Mouse (Mus musculus) layer of hippocampus, adult 18-20 months (tissue): Measurements from ENCODE around the gene Pdpn. TPM values are rescaled to one million over a fixed set of nuclear protein-coding genes. Genes with fewer than 3 reads are reported as not detected.
A peak's percentile ranks its signal among the peaks of the same experiment; 100 is the strongest.

ENCODE experiments used
- DNase-seq, 2 experiments: peaks; one replicate each; pipeline ENCODE4 v3.0.0; 2022; ENCODE audit warnings: low spot score in 2 of 2
- total RNA-seq, 2 experiments: library from RNA; stranded (reverse); gene quantifications; 2 replicates each; pipeline ENCODE4 v1.2.3; 2021

Pdpn gene
- total RNA-seq, 2 experiments from 2014 or later: 18.9 to 20.0 TPM

DNA sequence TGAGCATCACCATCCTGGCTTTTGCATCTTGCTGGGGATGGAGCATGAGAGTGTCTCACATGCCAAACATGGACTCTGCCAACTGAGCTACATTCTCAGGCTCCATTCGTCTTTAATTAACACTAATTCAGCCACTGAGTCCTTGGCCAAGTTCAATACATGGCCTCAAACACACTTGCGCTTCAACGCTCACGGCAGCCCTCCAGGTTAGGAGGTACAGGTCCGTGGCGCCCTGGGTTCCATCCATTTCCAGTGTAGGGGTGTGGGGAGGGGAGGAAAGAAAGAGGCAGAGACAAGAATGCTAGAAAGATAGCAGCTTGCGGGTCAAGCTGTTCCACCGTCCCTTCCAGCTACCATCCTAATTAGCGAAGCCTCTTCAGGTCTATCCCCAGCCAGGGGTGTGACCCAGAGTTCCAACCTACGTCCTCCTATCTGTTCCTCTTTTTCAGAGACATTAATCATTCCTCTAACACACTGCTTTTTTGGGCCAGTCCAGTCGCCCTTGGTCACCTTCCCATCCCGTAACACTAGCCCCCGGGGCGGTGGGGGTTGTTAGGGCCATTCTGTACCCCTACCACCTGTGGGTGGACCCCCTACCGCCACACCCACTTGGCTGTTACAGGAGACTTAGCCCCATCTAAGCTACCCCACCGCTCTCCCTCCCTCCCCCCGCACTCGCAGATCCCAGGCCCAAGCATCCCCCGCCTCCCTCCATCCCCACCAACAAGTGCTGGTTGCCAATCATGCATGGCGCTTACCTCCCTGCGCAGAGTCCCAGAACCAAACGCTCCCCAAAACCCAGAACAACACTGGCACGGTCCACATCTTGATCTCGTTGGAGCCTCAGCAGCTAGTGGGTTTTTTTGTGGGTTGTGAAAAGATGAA lies 691 bp downstream of the Pdpn start:
- no peak for DNase-seq

DNA sequence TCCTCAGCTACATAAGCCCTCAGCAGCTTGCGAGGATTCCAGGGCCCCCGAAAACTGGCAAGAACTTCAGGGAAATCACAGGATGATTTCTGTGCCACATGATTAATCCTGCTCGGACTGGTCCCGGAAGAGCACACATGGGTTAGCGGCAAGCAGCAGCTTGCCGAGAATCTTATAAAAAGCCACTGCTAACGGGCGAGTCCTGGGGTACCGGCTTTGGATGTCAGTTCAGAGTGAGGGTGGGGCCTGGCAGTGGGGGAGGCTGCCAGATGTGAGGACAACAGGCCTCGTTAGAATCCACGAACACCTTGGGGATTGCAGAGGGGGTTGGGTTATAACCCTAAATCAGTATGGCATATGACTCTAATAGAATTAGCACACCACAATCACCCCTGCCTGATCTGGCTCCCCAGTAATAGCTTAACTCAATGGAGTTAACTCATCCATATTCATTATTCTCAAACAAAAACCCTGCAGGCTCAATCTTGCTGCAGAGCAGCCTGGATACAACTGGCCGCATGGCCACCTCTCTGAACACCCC lies 2.3 kb downstream of the Pdpn start:
- DNase-seq: no peak

DNA sequence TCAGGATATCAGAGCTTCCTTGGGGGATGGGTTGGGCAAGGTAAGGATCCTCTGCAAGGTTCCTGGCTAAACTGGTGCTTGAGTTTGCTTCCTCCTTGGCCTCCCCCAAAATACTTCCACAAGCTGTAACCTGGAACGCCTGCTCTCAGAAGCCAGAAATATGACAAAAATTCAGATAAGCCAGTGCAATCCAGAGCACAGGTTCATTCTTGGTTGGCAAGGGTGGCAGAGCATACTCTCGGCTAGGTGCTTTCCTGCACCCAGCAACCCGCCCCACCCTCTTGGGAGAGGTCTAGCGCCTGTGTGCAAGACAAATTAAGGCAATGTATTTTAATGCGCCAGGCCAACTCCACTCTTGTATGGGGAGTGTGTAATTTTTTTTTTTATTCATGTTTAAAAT lies 3.2 kb downstream of the Pdpn start:
- DNase-seq: no peak

DNA sequence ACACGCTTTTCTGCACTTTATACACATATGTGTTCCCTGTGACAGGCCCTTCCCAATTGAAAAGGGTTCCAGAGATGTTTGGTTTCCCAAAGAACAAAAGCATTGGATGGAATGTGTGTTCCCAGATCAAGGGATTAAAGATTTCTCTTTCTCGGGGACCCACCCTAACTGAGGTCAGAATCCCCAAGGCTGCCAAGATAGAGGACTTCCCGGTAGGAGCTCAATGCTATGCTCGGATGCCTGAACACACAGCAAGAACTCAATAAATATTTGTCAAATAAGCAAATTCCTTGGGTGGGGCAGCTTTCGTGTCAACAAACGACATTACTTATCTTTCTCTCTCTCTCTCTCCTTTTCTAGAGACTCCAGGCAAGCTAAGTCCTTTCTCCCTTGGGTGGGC lies 5.0 kb downstream of the Pdpn start:
- no peak for DNase-seq

DNA sequence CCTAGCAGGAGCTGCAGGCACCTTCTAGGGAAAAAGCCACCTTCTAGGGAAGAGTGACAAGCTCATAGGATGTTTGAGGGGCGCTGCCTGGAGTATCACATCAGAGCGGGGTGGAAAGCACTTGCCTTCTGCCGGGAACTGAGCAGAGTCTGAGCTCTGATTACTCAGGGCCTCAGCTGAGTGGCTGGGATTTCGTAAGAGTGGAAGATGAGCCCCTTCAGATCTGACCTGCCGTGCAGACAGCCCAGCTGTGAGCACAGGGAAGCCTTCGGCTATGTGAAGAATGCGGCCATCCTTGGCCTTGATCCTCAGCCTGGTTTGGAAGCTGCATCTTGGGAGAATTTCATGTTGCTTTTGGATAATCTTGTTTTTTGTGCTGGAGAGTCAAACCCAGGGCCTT lies 10.5 kb downstream of the Pdpn start:
- DNase-seq: no peak

DNA sequence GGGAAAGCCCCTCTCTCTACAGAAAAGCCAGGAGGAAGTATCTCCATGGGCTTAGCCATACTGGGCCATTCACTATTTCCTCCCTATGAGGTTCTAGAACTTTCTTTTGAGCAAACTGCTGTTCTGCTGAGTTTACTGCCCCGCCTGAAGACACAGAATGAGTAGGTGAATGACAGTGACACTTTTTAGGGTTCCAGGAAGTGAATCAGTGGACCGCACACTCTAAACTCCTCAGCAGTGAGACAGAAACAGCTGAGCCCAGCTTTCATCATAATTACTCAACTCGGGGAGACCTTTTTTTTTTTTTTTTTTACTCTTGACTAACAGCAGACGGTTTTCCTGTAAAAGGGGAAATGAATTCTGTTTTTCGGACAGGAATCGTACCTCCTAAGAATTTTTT lies 10.9 kb downstream of the Pdpn start:
- DNase-seq: no peak

DNA sequence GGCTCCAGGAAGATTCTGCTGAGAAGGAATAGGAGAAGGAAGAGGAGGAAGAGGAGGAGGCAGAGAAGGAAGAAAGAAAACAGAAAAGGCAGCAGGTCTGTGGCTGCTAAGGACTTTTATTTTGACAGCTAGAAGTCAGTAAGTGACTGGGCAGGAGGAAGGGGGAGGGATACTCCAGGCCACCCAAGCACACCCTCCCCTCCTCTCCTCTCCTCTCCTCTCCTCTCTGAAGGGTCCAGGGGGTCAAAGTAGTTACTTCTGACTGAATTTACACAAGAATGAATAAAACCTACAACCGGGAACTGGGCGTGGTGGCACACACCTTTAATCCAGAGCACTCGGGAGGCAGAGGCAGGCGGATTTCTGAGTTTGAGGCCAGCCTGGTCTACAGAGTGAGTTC lies 12.3 kb downstream of the Pdpn start:
- DNase-seq: no peak

DNA sequence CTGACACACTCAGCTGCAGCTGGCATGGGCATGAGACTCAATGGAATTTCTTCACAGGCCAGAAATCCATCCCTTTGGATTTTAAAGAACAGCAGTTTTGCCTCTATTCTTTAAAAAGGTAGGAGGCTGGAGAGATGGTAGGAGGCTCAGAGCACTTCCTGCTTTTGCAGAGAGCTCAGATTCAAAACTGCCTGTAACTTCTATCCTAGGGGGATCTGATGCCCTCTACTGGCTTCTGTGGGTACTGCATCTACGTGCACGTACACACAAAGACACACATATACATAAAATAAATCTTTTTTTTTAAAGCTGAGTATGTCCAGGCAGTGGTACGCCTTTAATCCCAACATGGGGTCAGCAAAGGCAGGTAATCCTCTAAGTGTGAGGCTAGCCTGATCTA lies 19.2 kb downstream of the Pdpn start:
- DNase-seq: peak in 1 of 2 experiments; percentile 36

DNA sequence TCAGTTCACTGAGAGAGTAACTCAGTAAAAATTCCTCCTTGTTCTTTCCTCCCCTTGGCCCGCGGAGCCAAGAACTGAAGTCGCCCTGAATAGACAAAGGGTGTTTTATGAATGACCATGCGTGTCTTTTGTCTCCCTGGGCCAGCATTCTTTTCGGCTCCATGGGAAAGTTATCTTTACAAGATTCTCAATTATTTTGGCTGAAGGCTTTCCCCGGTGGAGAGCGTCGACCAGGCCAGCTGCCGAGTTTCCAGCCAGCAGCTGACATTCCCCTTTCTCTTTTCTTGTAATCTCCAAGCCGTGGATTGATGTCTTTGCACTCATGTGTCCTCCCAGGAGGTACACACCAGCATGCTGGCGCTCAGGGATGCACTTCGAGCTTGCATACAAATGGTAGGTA lies 19.7 kb downstream of the Pdpn start:
- no peak for DNase-seq

DNA sequence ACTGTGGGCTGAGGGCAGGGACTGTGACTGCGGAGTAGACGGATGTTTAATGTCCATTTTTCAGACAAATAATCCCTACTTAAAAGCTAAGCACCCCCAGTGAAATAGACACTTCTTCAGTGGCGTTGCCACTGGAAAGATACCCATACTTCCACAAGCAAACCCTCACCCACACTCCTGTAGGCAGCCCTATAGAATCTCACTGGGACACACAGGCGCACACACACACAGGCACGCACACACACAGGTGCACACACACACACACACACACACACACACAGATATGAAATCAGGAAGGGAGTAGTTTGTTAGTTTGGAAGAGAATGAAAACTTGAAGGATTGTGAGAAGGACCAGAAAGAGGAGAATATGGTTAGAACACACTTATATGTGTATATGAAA lies 20.3 kb downstream of the Pdpn start:
- DNase-seq: no peak

DNA sequence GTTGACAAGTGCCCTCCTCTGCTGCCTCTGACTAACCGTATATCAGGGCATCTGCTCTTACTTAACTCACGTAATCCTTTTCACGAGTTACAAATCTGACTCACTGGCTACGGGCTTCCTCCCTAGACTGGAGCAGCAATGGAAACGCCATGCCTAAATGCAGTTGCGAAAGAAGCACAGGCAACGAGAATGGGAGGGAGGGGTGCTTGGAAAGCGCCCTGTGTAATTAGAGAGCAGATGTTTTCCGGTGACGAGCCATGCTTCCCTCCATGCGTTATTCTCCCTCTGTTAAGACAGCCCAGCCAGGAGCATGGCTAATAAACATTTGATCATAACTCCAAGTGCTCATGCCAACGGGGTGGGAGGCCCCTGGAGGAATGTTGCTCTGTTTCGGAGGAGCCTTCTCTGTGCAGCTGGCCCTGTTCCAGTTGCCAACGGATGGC lies 20.9 kb downstream of the Pdpn start:
- DNase-seq: peak; percentile 40 to 52

DNA sequence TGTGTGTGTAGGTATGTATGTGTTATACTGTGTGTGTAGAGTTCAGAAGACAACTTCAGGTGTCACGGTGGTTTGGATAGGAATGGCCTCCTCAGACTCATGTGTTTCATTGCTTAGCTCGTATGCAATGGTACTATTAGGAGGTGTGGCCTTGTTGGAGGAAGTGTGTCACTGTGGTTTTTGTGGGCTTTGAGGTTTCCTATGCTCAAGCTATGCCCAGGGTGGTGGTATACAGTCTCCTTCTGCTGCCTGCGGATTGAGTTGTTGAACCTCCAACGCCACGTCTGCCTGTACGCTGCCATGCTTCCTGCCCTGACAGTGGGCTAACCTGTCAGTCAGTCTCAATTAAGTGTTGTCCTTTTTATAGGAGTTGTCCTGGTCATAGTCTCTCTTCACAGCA lies 22.0 kb downstream of the Pdpn start:
- no peak for DNase-seq

DNA sequence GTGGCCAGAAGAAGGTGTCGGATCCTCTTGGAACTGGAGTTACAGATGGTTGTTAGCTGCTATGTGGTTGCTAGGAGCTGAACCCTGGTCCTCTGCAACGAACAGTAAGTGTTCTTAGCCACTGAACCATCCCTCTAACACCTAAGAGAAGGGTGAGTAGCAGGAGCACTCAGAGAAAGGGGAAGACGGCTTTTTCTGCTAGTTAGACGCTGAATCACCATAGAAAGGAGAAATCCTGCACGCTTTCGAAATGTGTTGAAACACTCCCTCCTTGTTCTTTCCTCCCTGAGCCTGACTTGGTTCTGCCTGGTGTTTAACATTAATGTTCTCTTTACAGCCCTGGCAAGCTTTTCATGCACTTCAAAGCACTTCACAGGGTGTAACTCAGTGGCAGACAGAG lies 27.8 kb downstream of the Pdpn start:
- no peak for DNase-seq

DNA sequence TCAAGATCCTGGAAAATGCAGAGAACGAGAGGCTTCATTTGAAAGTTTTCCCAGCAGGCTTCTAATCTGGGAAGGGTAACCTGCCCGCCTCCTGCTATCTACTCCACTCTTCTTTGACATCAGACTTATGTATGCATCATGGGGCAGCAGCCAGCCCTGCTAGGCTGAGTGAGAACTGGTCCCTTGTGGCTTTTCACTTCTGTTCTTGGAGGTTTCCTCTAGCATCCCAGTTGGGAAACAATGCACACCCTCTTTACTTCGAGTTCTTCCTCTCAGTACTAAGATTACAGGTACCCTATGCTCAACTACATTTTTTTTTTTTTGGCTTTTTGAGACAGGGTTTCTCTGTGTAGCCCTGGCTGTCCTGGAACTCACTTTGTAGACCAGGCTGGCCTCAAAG lies 28.5 kb downstream of the Pdpn start:
- no peak for DNase-seq

DNA sequence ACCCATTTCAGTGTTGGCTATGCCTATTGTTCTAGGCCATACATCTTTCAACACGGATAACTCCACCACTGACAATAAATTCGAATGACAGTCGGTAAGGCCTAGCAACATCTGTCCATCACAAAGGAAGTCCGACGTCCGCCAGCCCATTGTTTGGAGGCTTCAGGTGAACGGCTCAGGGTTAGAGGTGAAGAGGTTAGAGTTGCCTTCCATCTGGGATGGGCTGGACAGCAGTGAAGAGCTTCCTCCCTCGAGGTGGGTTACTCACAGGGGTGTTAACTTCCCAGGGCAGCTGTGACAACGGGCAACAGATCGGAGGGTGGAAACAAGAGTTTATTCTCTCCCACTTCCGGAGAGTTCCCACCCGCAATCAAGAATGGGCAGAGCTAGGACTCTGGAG lies 36.7 kb downstream of the Pdpn start:
- no peak for DNase-seq

DNA sequence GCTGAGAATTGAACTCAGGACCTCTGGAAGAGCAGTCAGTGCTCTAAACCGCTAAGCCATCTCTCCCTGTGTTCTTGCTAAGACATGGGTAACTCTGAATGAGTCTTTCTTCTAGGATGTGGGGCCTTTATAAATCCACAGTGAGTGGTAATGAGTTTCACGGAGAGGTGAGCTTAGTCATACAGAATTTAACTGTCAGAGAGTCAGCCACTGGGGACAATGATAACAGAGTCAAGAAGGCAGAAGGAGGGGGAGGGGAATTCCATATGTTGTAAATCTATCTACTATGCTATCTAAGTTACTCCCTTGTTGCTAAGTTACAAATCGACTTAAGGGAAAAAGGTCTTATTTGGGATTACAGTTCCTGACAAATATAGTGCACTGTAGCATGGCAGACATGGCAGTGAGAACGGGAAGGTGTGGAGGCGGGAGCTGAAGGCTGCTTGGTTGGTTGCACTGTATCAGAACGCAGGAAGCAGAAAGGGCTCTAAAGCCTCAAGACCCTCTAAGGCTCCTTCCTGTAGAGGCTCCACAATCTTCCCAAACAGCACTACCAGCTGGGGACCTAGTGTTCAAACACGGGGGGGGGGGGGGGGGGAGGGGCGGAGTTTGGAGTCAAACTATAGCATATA lies 39.5 kb downstream of the Pdpn start:
- DNase-seq: no peak

DNA sequence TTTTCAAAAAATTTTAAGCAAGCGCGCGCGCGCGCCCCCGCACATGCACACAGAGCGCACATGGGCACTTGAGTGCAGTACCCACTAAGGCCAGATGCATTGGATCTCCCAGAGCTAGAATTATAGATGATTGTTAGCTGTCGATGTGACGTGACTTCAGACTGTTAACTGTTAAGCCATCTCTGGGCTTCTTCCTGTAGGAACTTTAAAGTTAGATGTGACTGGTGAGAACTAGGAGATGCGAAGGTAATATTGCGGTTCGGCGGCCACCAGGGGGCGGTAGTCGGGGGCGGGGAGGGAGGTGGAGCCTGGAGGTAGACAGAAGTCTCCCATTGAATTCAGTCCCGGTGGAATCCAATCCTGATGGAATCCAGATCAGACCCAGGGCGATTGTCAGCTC lies 40.8 kb downstream of the Pdpn start:
- peak in 1 of 2 experiments; percentile 25 for DNase-seq

DNA sequence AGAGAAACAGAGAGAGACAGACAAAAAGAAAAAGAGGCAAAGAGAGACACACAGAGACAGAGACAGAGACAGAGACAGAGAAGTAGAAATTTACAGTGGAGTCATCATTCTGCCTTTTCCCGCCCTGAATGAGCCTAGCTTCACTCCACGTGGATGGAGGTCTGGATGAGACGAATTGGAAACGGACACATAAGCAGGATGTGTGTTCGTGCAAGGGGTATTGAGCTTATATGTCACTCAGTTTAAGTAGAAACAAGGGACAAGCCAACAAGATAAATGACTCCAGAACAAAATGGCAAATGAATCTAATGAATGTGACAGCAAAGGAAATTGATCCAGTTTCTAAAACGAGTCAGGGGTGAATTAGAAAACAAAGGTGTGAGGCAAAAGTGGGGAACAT lies 41.4 kb downstream of the Pdpn start:
- no peak for DNase-seq

DNA sequence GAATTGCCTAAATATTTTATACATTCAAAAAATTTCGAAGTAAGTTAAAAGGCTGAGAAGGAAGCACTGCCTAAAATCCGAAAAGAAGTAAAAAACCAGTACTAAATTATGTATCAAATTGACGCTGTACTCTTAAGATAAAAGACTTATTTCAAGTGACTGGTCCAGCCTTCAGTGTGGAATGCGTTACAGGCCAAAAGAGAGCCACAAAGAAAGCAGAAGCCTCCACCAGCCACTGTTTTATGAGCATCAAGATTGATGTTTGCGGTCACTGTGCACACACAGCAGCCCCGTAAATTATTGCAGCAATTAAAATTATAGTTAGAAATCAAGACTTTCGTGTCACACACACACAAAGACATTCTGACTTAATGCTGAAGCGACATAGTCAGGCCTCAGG lies 43.8 kb downstream of the Pdpn start:
- DNase-seq: no peak

DNA sequence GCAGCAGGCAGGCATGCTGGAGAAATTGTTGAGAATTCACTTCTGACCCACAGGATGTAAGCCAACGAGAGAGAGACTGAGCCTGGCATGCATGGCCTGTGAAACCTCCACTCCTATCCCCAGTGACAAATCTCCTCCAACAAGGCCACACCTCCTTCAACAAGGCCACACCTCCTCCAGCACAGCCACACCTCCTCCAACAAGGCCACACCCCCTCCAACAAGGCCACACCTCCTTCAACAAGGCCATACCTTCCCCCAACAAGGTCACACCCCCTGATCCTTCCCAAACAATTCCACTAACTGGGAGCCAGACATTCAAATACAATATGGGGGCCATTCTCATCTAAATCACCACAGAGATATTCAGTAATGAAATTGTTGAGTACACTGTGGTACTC lies 46.0 kb downstream of the Pdpn start:
- DNase-seq: no peak

DNA sequence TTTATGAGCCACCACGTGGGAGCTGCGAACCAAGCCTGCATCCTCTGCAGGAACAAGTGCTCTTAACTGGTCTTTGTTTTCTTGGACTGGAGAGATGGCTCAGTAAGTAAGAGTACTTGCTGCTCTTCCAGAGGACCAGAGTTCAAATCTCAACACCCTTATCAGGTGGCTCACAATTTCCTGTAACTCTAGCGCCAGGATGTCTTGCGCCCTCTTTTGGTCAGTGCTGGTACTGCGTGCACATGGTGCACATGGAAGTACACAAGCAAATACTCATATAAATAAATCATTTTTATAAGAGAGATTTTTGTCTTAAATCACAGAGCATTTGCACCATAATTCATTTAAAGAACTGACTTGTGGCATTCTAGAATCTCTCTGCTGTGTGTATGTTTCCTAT lies 51.3 kb downstream of the Pdpn start:
- no peak for DNase-seq

DNA sequence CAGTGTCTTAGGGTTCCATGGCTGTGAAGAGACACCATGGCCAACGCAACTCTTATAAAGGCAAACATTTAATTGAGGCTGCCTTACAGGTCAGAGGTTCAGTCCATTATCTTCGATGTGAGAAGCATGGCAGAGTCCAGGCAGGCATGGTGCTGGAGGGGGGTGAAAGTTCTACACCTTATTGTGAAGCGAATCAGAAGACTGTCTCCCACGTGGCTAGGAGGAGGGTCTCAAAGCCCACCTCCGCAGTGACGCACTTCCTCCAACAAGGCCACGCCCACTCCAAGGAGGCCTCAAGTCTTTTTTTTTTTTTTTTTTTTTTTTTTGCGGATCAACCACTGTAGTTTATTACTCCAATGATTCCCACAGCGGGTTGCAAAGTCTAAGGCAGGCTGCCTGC lies 58.1 kb downstream of the Pdpn start:
- no peak for DNase-seq
